Mouse (Mus musculus): ENCODE results near the gene Zfp990. TPM values are rescaled to one million over a fixed set of nuclear protein-coding genes. Genes with fewer than 3 reads are reported as not detected.
"Not testable (repeated sequence)": the region's sequence is repeated elsewhere in the genome, so short reads cannot be mapped to it uniquely, and the experiment has no call there.

Gene Zfp990
- polyA plus RNA-seq, 1 experiment = not detected

DNA sequence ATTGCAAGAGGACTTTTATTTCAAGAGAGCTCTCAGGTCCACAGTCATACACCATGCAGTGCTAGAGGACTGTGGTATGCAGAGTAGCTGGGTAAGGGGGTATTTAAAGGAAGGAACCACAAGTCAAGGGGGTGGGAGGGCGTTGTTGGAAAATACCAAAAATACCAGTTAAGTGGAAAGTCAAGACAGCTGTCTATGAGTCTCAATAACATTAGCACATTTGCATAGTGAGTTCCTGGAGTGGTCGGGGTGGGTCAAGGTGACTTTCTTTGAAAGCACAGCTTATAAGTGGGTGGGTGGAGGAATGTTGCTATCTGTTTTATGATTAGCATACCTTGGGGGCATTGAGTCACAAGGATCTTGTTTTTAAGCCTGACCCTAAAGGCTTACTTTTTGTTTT, 75.5 kb downstream of the Zfp990 start:
- not testable (repeated sequence) for DNase-seq (ENCODE audit: low read depth)

Other genes with a start within 250 kb of the Zfp990 start
- gene Tnfrsf8, start 195.6 kb upstream of the Zfp990 start, polyA plus RNA-seq (2012; rRNA removed) = 0.44 and 0.85 TPM in 2 replicates
- 0.14 and 0.15 TPM in 2 replicates for gene Gm13212, start 74.4 kb downstream of the Zfp990 start, polyA plus RNA-seq (2012; rRNA removed)
- gene Zfp980, start 159.9 kb downstream of the Zfp990 start, polyA plus RNA-seq (2012; rRNA removed) = 0.09 TPM in 1 of 2 replicates, not detected in the other

All from gonadal fat pad, adult 2 months (tissue).